Mouse (Mus musculus): Measurements from ENCODE around the gene Stx3.

DNA sequence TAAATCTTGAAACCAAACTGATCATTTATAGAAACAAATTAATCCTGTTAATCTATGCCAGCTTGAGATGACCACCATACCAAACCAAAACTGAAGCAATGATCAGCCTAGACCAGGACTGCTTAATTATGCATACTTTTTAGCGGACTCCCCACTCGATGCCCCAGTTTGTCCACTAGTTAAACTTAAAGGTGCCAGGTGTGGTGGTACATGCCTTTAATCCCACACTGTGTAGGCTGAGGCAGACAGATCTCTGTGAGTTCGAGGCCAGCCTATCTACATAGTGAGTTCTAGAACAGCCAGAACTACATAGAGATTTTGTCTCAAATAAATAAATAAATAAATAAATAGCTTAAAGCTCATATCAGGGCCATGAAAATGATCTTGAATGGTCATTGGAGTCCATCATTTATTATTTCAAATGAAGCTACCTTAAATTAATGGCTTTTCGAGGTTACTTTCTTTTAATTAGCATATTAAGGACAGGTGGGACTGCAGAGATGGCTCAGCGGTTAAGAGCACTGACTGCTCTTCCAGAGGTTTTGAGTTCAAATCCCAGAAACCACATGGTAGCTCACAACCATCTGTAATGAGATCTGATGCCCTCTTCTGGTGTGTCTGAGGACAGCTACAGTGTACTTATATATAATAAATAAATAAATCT, 49.8 kb downstream of the Stx3 start:
- TF ChIP-seq NANOG (IDR thresholded peaks at IDR 0.05; ENCODE audit: borderline replicate concordance, low read length) (no peak), CTCF (conservative IDR thresholded peaks at IDR 0.05; ENCODE audit: low read length) (no peak)
